Mouse (Mus musculus): ENCODE data around the gene Fosb.
"Not testable (repeated sequence)": the region's sequence is repeated elsewhere in the genome, so short reads cannot be mapped to it uniquely, and the experiment has no call there.

The Fosb gene

DNA sequence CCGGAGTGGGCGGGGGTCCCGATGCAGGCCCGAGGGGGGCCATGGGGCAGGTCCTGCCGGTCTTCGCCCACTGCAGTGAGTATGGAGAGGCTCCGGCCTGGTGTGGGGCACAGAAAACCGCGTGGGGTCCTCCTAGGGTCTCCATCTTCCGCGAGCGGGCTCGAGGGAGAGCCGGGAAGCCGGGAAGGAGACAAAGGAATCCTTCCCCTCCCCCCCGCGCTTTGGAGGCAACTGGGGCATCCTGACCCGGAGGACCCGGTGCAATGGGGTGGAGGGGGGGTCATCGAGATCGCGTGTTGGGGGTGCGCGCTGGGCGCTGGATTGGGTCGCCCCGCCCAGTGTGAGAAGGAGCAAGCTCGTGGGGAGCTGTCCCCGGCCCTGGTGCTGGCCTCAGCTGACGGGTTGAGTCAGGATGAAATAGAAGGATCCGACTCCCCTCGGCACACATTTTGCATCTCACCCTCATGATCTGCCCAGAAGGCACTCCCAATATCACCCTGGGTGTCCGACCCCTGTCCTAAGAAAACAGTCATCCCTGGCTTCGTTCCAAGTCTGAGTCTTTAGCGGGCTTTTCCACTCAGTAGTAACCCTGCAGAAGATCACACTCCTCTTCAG lies 27.0 kb downstream of the Fosb start:
- intact Hi-C loops (cut with DNase I), result no loop called here

DNA sequence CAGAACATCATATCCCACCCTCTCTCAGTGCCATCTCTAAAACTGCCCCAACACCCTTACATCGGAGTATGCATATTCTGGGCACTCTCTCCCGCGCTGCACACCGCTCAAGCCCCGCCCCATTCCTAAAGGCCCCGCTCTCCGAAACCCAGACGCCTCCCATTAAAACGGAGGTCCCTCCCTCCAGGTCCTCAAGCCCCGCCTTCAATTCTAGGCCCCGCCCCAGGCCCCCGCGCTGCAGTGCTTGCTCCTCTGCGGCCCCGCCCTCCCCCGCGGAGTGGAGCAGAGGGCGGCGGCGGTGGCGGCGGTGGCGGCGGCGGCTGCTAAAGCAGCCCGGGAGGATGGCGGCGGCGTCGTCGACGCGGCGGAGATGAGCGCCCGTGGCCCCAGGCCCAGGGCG lies 27.5 kb downstream of the Fosb start, which contains the start of gene Rtn2:
Gene Rtn2, plus strand, starts transcription at position 240 of the 400 bp plus-strand sequence.
- intact Hi-C loops (cut with DNase I), result no loop called here

DNA sequence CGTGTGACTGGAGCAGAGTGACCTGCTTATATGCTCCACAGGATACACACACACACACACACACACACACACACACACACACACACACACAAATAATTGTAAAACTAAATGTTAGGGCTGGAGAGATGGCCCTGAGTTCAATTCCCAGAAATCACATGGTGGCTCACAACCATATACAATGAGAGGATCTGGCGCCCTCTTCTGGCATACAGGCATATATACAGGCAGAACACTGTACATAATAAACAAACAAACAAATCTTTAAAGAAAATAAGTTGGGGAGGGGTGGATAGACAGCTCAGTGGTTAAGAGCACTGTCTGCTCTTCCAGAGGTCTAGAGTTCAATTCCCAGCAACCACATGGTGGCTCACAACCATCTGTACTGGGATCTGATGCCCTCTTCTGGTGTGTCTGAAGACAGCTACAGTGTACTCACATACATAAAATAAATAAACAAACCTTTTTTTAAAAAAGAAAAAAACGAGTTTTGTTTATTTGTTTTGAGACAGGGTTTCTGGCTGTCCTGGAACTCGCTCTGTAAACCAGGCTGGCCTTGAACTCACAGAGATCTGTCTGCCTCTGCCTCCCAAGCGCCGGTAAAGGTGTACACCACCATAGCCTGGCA lies 28.1 kb downstream of the Fosb start:
- intact Hi-C loops (cut with DNase I), result not testable (repeated sequence)

DNA sequence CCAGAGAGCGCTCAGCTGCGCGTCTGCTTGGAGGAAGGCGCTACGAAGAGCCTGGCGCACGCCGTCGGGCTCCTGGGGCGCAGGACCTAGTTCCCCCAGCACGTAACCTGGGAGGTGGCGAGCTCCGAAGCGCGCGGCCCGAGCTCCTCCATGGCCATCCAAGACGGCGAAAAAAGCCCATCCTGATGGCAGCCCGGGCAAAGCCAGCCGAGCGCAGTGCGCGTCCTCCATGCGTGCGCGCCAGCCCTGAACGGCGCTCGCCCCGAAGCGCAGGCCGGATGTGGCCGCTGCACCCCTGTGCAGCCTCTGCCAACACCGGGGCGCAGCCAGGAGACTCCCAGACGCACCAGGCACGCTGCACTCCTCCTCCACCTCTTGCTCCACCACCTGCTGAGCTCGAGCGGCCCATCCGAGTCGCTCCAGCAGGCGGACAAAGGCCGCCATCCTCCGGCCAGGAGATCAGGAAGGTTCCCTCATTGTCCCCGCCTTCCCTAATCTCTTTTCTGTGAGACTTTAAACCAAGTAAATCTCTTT lies 30.2 kb downstream of the Fosb start, which contains the start of gene Ppm1n:
Gene Ppm1n, minus strand, starts transcription at position 484 of the 534 bp plus-strand sequence.
- intact Hi-C loops (cut with DNase I), result no loop called here

DNA sequence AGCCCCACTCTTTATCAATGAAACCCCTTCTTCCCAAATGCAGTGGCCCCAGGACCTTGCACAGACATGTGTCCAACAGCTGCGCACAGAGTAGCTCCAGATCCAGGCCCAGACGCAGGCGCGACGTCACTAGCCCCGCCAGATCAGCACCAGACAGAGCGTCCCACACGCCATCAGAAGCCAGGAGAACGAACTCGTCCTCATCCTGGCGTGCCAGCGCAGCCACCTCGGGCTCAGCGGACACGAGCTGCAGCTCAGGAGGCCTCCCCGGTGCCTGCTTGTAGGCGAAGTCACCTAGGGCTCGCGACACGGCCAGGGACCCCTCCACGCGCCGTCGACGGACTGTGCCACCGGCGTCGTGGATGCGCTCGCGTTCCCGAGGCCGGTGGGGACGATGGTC lies 30.8 kb downstream of the Fosb start:
- intact Hi-C loops (cut with DNase I), result no loop called here

DNA sequence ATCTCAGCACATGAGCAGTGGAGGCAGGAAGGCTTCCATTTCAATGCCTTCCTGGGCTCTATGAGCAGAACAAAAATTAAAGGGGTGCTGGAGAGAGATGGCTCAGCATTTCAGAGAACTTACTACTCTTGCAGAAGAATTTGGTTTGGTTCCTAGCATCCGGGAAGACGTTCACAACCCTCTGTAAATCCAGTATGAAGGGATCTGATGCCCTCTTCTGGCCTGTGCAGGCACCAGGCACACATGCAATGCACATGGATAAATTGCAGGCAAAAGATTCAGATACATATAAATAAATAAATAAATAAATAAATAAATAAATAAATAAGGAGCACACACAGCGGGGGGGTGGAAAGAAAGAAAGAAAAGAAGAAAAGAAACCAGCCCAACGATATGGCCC lies 33.6 kb downstream of the Fosb start:
- intact Hi-C loops (cut with DNase I), result no loop called here

DNA sequence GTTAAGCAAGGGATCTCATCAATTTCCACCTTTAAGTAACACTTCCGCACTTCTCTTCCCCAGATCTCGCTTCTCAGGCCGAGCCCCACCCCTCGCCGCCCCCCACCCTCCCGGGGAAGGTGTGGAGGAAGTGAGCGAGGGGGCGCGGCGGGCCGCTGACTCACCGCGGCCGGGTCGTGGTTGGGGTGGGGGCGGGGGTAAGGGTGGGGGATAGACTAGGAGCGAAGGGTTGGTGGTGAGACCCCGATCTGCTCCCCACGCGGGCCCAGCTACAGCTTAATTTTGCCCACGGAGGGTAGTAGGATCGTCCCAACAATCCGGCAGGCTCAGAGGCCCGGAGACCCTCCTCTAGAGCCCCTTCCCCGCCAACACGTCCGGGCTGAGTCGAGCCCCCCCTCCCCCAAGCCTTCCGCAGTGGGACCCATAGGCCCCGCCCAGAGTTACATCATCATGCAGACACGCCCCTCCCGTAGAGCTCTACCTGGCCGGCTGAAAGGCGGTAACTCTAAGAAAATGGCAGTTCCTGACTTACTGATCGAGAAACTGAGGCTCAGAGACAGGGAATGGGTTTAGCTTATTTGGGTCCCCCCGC lies 37.6 kb downstream of the Fosb start:
- intact Hi-C loops (cut with DNase I), result no loop called here

DNA sequence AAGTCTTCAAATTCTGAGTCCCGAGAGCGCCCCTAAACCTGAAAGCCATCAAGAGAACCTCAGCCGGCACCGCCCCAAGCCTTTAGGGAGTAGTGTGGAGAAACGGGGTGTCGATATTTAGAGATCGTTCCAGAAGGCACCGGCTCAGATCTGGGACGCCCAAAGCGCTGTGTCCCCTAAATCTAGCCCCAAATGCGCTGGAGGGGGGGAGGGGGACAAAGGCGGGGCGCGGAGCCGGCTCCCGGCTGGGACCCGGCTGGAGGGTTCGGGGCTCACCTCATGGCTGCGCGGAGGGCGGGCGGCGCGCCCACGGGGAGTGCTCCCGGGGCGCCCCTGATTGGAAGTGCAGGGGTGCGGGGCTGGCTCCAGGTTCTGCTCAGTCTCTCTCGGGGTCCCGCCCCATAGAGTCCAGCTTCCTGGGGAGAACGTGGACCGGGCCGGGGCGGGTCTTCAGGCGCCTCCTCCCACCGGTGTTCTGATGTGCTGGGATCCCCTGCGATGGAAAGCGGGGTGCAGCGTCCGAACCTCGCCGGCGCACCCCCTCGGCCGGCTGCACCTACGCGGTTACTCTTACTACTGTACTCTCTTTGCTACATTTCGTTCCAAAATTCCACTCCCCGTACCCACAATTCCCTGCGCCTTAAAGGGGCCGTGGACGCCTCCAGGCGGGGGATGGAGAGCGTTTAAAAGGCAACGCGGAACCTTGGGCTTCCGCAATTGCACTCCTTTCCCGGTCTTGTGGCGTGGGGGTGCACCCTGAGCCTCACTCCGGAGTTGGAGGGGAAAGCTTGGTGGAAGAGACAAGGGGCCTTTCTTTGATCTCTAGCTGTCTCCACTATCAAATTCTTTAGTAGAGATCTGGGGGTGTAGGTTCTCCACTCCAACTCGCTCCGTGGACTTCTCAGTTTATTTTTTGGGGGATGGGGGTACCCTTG lies 38.3 kb downstream of the Fosb start, which contains the start of gene Vasp:
Gene Vasp, minus strand, starts transcription at position 580 of the 935 bp plus-strand sequence.
- intact Hi-C loops (cut with DNase I), result no loop called here

DNA sequence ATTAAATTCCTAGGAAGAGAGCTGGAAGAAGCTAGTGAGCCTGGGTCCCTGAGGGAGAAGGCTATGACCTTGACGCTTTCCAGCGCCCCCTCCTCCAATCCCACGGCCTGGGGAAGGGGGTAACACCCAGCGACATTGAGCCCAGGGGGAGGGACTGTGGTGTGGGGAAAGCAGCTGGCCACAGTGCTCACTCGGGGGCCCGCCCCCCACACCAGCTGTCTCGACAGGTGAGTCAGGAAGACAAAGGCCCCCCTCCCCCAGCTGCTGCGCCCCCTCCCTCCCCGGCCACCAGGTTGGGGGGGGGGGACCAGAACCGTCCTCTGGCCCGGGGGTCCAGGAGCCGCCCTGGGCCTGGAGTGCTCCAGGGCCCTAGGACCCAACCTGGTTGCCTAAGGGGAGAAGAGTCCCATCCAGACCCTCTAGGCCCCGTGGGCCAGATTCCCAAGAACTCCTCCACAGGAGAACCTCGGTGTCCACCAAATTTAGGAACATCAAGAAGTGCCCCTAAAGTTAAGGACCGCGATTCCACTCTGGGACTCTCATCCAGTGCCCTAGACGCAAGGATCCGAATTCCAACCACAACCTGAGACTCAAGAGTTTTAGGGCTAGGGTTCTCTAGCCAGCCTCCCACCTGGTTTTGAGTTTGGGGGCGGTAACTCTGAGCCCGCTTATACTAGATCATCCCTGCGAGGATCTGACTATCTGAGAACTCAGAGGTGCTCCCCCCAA lies 39.2 kb downstream of the Fosb start:
- intact Hi-C loops (cut with DNase I), result no loop called here

DNA sequence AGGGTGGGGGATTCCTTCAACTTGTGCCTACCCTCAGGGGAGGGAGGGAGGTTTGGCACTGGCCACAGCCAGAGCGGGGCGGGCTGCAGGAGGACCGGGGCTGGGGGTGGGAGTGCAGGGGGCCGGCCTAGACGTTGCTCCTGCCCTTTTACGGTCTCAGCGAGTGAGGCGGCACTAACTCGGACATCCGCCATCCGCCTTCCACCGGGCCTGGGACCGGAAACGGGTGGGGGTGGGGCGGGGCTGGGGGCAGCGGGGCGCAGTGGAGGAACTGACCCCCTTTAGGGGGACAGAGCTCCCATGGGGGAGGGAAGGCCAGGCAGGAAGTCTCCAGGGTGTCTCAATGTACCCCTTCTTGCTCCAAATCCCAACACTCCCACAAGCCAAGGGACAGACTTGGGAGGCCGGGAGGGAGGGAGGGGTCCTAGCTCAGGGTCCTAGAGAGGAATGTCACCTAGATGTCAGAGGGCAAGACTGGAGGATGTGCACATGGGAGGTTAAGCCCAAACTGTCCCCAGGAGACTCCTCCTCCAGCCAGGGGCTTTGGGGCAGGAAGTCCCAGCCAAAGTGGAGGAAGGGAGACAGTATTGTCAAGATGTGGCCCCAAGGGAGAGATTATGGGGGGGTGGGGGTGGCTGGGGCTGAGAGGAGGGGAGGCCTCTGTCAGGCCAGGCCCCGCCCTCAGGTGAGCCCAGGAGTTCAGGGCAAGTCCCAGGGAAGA lies 40.0 kb downstream of the Fosb start:
- intact Hi-C loops (cut with DNase I), result no loop called here

DNA sequence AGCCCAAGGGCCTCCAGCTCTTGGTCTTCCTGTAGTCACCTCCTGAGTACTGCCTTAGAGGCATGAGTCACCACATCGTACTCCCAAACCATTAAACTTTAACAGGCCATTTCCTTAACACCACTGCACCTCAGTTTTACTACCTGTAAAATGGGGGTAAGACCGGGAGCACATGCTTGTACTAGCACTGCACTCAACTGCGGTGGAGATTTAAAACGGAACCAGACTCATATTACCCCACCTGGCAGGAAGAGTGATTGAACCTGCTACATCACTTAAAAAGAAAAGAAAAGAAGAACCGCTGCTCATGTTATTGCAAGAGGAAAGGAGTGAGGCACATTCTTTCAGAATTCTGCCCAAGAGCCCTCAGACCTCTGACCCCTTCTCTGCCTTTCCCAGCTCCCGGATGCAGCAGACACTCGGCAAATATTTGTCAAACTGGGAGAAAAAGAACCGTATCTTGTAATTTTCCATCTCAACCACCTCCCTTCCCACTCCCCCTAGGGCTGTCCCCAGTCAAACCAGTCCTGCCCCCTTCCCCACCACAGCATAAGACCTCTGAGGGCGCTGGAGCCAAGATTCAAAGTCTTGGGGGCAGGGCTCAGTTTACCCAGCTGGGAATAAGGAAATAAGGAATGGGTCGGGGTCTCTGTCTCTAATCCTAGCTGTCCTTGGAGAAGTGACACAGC lies 40.7 kb downstream of the Fosb start:
- intact Hi-C loops (cut with DNase I), result no loop called here

DNA sequence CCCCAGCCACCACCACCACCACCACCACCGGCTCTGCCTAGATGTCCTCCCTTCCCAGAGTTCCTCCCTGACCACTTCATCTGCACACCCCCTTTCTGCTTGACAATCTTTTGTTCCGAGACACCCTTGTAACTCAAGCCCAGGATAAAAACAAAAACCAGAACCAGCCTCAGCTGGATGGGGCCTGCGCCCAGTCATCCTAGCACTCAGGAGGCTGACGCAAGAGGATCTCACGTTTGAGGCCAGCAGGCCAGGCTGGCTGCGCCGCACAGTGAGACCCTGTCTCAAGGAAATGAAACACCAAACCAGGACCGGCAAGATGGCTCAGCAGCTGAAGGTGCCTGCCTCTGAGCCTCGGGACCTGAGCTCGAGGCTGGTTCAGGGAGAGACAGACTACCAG lies 42.8 kb downstream of the Fosb start:
- intact Hi-C loops (cut with DNase I), result no loop called here

DNA sequence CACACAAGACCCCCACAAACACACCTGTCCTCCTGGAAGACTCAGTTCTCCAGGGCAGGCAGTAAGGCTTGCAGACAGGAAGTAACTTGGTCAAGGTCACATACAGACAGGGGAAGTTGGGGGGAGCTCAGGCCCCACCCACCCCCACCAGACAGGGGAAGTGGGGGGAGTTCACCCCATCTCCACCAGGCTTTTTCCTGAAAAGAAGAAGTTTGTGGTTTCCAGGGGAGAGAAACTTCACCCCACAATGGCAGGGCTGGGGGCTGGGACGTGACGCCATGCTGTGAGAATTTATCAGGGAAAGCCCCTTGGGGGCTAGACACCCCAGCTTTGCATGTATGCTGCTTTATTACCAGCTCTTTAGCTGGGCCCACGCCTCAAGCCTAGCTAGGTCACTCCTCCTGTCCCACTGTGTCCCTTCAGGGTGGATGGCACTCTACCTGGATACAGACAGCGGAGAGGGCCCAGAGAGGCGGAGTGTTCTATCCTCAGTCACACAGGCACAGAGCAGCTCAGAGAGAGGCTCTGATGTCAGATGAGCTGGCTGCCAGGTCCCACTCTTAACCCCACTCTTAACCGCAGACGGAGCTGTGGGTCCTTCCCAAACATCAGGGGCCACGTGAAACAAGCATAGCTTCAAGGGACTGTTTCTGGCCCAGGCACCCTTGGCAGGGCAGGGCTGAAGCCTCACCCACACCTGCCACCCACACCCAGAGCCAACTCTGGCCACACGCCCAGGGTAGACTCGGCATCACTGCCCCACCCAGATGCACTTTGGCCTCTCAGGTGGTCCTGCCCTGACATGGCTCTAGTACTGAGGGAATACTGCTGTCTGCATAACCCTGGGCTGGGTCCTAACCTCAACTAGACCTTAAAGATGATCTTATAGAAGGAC lies 43.7 kb downstream of the Fosb start:
- intact Hi-C loops (cut with DNase I), result no loop called here

DNA sequence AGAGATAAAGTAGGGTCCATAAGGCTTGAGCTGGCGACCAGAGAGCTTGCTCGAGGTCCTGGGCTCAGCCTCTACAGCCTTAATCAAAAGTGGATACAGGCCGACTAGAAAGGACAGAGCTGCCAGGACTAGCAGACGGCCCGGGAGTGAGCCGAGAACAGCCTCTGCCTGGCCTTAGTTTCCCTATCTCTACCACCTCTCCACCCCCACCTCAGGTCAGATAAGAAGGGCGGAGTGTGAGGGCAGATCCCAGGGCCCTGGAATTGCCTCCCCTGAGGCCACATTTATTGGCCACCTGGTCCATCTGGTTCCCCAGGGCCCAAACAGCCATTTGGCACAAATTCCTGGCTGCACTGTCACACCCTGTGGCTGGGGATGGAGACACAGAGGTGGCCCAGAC lies 44.7 kb downstream of the Fosb start:
- intact Hi-C loops (cut with DNase I), result no loop called here

DNA sequence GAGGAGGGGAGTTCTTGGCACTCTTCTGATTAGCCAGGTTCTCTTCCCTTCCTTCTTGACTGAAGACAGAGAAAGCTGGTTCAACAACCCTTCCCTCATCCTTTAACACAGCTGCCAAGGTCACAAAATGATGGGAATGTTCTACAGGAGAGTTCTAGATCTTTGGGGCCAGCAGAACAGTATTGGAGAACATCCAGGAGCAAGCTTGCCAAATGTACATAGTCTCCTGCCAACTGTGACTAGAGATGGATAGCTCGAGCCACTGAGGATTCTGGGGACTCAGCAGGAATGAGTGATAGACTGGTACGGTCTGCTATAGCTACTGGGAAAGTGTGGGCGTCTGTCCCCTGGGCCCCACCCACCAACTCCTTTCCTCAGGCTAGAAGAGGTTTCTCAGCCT lies 51.5 kb downstream of the Fosb start:
- intact Hi-C loops (cut with DNase I), result no loop called here

DNA sequence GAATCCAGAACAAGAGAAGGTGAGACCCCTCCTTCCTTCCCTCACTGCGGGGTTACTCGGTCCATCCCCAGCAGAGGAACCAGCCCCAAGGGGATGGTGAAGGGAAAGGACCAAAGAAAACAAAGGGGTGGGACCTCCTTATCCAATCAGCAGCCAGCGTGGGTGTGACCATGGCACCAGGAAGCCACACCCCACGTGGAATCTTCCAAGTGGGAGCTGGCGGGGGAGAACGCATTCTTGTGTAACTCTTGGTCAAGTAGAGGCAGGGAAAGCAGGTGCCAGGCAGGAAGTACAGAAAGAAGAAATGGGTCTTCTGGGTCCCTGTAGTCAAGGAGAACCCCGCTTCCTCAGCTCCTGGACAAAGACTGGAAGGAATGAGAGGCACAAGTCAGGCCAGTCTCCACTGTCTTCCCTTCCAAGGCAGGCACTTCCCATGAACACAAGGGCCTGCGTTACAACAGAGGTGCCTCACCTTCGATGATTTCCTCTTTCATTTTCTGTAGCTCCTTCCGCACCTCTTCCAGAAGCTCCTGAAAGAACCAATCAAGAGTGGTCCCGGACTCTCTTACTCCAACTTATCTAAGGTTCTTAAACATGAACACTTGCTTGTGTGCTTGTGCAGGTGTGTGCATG lies 52.3 kb downstream of the Fosb start:
- intact Hi-C loops (cut with DNase I), result no loop called here

DNA sequence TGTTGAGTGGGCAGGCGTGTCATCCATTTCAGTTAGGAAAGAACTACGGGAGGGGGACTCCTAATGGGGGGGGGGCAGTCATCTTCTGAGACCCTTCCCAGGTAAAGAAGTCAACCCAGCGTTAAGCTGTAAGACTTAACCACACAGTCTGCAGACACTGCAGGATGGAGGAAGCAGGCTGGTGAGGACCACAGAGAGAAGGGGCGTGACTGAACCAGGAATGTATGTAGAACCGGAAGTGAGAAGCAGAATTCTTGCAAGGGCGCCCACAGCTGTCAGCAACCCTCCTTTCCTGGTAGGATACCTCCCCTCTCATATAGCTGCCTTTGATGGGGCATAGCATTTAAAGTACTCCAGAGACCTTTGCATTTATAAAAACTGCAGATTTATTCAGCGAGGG lies 53.3 kb downstream of the Fosb start:
- intact Hi-C loops (cut with DNase I), result no loop called here

DNA sequence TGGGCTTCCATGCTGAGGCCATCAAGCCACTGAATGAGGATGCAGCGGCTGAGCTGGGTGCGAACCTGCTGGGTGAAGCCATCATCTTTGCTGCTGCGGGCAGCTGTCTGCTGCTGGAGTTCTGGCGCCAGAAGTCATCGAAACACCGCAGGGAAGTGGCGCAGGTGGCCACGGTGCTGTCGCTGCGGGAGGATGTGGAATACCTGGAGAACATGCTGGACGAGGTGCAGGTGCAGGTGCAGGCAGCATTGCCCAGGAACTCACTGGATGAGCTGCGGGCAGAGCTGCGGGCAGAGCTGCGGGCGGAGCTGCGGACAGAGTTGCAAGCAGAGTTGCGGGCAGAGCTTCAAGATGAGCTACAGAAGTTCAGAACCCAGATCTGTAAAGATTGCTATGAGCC lies 54.5 kb downstream of the Fosb start:
- intact Hi-C loops (cut with DNase I), result no loop called here

Data from adrenal gland (tissue).